Mouse (Mus musculus): ENCODE results near the gene Agmat. TPM values are rescaled to one million over a fixed set of nuclear protein-coding genes. Genes with fewer than 3 reads are reported as not detected.

The Agmat gene
- polyA plus RNA-seq, 1 experiment from 2014 or later = 16.3 TPM

GRCm38 (mm10) chr4:141736856-141737255 lies 9.6 kb upstream of the Agmat start:
- H3K9me3 ChIP-seq (replicated peaks) = no peaks in the 10 kb centered on the region
- H3K36me3 ChIP-seq = no peaks in the 10 kb centered on the region
- ATAC-seq = no peak
- no peak overlapping the region for H3K4me2 ChIP-seq
- no peaks in the 10 kb centered on the region for H3K27me3 ChIP-seq (replicated peaks)
- H3K4me1 ChIP-seq = peaks cover 23% of the 10 kb centered on the region
- WGBS (ENCODE audit: insufficient replicate concordance) = 60% methylated on average over 4 of the region's 4 CpGs
- no peak overlapping the region for H3K9ac ChIP-seq
- H3K4me3 ChIP-seq = no peak overlapping the region
- H3K27ac ChIP-seq = 0 out of 2 replicates have a peak overlapping the region, but pooled peaks have one; percentile 25

- WGBS (ENCODE audit: insufficient replicate concordance) = 65% methylated on average over 8 of the region's 8 CpGs
- no peaks in the 10 kb centered on the region for H3K9me3 ChIP-seq (replicated peaks)
- no peak overlapping the region for H3K4me2 ChIP-seq
- no peaks in the 10 kb centered on the region for H3K36me3 ChIP-seq
- peaks cover 31% of the 10 kb centered on the region for H3K4me1 ChIP-seq
- no peak overlapping the region for H3K9ac ChIP-seq
- ATAC-seq = no peak
- no peak overlapping the region for H3K27ac ChIP-seq
- H3K27me3 ChIP-seq (replicated peaks) = no peaks in the 10 kb centered on the region
- no peak overlapping the region for H3K4me3 ChIP-seq
Measured at GRCm38 (mm10) chr4:141738015-141738414, 8.5 kb upstream of the Agmat start.

DNA sequence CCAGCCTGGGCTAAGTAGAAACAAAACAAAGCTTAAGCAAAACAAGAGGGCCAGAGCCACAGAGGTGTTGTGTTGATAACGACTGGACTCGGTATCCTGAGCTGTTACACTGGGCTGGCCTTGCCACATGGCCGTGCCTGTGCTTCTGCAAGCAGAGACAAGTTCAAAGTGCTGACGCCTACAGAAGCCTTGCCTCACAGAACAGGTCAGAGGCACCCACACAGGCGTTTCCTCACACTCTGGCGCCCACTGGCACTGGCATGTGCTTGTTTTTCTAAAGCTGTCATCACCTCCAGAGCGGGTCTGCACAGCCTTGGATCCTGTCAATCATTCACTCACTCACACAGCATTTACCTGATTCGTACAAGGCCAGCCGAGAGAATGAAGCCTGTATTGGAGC lies 4.6 kb upstream of the Agmat start:
- Histone ChIP-seq H3K36me3 (no peaks in the 10 kb centered on the region), H3K4me1 (peaks cover 39% of the 10 kb centered on the region), H3K27ac (peak overlapping the region; percentile 73), H3K27me3 (replicated peaks) (peaks cover 5% of the 10 kb centered on the region; the same call in 1 of the 2 replicates), H3K4me3 (no peak overlapping the region), H3K9ac (no peak overlapping the region), H3K9me3 (replicated peaks) (no peaks in the 10 kb centered on the region), H3K4me2 (no peak overlapping the region)
- 58% methylated on average over 9 of the region's 9 CpGs for WGBS (ENCODE audit: insufficient replicate concordance)
- peak; percentile 65 for ATAC-seq

- Histone ChIP-seq H3K4me3 (no peak overlapping the region), H3K27me3 (replicated peaks) (peaks cover 9% of the 10 kb centered on the region; the same call in 1 of the 2 replicates), H3K36me3 (no peaks in the 10 kb centered on the region), H3K9ac (no peak overlapping the region), H3K9me3 (replicated peaks) (no peaks in the 10 kb centered on the region), H3K4me2 (no peak overlapping the region), H3K4me1 (peaks cover 43% of the 10 kb centered on the region), H3K27ac (peak overlapping the region; percentile 73)
- no peak for ATAC-seq
- 81% methylated on average over 4 of the region's 4 CpGs for WGBS (ENCODE audit: insufficient replicate concordance)
Measured at GRCm38 (mm10) chr4:141742381-141742780, 4.1 kb upstream of the Agmat start.

DNA sequence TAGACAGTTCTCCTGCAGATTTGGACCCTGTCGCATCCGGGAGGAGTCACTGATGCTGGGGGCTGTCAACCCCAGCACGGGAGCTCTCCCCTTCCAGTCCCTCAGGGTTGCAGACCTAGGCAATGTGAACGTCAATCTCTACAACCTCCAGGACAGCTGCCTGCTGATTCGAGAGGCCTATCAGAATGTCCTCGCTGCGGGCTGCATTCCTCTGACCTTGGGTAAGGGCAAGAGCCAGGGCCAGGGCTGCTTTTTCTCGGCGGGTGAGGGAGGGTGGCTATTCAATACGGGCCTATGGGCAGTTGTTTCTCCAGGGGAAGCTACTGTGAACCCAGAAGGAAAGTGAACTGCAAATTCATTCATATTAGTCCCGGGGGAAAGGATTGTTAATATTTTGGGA lies 3.1 kb downstream of the Agmat start:
- peak overlapping the region; percentile 31 for H3K4me2 ChIP-seq
- 52% methylated on average over 11 of the region's 11 CpGs for WGBS (ENCODE audit: insufficient replicate concordance)
- peak overlapping the region; percentile 66 for H3K27ac ChIP-seq
- no peak for ATAC-seq
- H3K27me3 ChIP-seq (replicated peaks) = peaks cover 9% of the 10 kb centered on the region; the same call in 1 of the 2 replicates
- peak overlapping the region; percentile 25; the same call in 1 of the 2 replicates for H3K9ac ChIP-seq
- H3K4me3 ChIP-seq = no peak overlapping the region
- H3K36me3 ChIP-seq = 0 out of 2 replicates have a peak, but pooled peaks cover 3% of the 10 kb centered on the region
- peaks cover 71% of the 10 kb centered on the region for H3K4me1 ChIP-seq
- H3K9me3 ChIP-seq (replicated peaks) = no peaks in the 10 kb centered on the region

DNA sequence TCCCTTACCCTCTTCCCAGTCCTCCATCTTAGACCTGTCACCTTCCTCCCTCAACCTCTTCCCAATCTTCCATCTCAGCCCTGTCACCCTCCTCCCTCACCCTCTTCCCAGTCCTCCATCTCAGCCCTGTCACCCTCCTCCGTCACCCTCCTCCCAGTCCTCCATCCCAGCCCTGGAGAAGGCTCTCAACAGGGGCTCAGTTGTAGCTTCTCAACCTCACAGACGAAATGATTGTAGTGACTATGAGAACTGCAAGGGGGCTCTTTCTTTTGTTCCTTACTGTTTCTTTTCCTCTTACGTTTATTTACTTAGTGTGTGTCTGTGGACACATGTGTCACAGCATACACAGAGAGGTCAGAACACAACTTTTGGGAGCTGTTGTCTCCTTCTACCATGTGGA lies 4.4 kb downstream of the Agmat start:
- peaks cover 9% of the 10 kb centered on the region; the same call in 1 of the 2 replicates for H3K27me3 ChIP-seq (replicated peaks)
- no peak for ATAC-seq
- no peaks in the 10 kb centered on the region for H3K9me3 ChIP-seq (replicated peaks)
- peak overlapping the region; percentile 65 for H3K9ac ChIP-seq
- peaks cover 78% of the 10 kb centered on the region for H3K4me1 ChIP-seq
- H3K27ac ChIP-seq = peak overlapping the region; percentile 97
- H3K36me3 ChIP-seq = 0 out of 2 replicates have a peak, but pooled peaks cover 6% of the 10 kb centered on the region
- peak overlapping the region; percentile 68 for H3K4me2 ChIP-seq
- WGBS (ENCODE audit: insufficient replicate concordance) = 63% methylated on average over 3 of the region's 3 CpGs
- no peak overlapping the region for H3K4me3 ChIP-seq

DNA sequence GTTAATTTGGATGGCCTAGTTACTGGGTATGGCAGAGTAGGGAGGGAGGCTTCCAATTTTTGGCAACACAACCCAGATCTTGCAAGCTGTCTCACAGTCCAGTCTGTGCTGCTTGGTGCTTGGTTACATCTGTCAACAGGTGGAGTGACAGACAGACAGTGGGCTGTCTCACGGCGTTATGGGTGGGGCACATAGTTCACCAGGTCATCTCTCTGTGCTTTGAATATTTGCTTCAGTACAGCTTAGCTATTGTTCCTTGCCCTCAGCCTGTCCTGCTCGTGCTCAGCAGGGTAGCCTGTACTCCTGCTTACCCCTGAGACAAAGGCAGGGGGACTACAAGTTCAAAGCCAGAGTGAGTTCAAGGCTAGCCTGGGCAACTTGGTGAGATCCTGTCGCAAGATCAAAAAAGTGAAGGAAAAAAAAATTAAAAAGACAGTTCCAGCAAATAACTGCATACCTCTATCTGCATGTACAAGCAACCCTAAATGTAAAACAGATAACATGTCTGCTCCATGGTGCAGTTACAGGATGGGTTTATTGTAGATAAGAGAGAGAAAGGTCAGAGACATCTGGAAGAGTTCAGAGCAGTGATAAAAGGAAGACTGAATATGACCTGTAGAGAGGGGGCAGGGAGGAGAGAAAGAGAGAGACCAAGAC lies 5.1 kb downstream of the Agmat start:
- Histone ChIP-seq H3K4me1 (peaks cover 75% of the 10 kb centered on the region), H3K9ac (peak overlapping the region; percentile 65), H3K27ac (peak overlapping the region; percentile 97), H3K36me3 (0 out of 2 replicates have a peak, but pooled peaks cover 6% of the 10 kb centered on the region), H3K4me2 (peak overlapping the region; percentile 68), H3K9me3 (replicated peaks) (no peaks in the 10 kb centered on the region), H3K4me3 (peak overlapping the region; percentile 33), H3K27me3 (replicated peaks) (peaks cover 7% of the 10 kb centered on the region; the same call in 1 of the 2 replicates)
- peak; percentile 92 for ATAC-seq
- 4% methylated on average over 4 of the region's 4 CpGs for WGBS (ENCODE audit: insufficient replicate concordance)

DNA sequence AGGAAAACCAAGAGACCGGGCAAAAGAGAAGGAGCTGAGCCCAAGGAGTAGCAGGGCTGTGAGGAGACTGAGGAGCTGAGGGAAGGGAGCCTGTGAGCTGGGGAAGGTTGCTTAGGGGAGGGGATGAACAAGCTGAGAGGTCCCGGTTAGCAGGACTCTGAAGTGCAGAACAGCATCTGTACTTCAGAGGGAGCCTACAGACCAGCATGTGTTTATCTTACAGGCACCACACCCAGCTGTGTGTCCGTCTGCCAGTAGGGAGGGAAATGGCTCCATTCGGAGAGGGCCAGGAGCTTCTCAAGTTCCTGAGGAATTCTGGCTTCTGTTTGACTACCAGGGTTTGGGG lies 5.6 kb downstream of the Agmat start:
- Histone ChIP-seq H3K27me3 (replicated peaks) (peaks cover 2% of the 10 kb centered on the region; the same call in 1 of the 2 replicates), H3K9ac (peak overlapping the region; percentile 65), H3K4me2 (peak overlapping the region; percentile 68), H3K27ac (peak overlapping the region; percentile 97), H3K4me3 (peak overlapping the region; percentile 33), H3K36me3 (0 out of 2 replicates have a peak, but pooled peaks cover 6% of the 10 kb centered on the region), H3K9me3 (replicated peaks) (no peaks in the 10 kb centered on the region), H3K4me1 (peaks cover 71% of the 10 kb centered on the region)
- 5% methylated on average over 4 of the region's 4 CpGs for WGBS (ENCODE audit: insufficient replicate concordance)
- ATAC-seq = peak; percentile 93

DNA sequence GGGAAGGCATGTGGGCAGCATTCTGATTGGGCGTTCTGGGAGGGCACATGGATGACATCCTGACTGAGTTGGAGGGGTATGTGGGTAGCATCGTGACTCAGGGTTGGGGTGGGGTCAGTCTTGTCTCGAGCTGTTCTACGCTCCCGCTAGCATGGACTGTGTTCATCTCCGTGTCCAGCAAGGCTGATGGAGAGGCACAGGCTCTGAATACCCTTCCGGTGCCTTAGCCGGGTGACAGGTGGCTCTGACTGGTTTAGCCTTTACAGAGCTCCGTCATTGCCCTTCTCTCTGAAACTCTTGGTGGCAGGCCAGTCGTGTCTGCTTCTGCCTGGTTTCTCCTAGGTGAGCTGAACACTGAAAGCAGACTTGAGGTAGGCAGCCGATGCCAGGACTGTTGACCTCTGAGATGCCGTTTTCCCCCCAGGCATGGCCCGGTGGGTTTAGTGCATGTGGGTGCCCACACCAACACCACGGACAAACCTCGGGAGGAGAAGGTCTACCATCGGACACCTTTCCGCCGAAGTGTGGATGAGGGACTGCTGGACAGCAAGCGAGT lies 9.0 kb downstream of the Agmat start:
- H3K27me3 ChIP-seq (replicated peaks) = no peaks in the 10 kb centered on the region
- peaks cover 23% of the 10 kb centered on the region for H3K36me3 ChIP-seq
- peak overlapping the region; percentile 27 for H3K27ac ChIP-seq
- no peaks in the 10 kb centered on the region for H3K9me3 ChIP-seq (replicated peaks)
- no peak overlapping the region for H3K9ac ChIP-seq
- H3K4me1 ChIP-seq = peaks cover 83% of the 10 kb centered on the region
- H3K4me3 ChIP-seq = no peak overlapping the region
- 84% methylated on average over 19 of the region's 19 CpGs for WGBS (ENCODE audit: insufficient replicate concordance)
- ATAC-seq = no peak
- no peak overlapping the region for H3K4me2 ChIP-seq

GRCm38 (mm10) chr4:141757124-141757523 lies 10.7 kb downstream of the Agmat start:
- ATAC-seq = no peak
- Histone ChIP-seq H3K4me3 (no peak overlapping the region), H3K4me1 (peaks cover 70% of the 10 kb centered on the region), H3K36me3 (peaks cover 40% of the 10 kb centered on the region), H3K4me2 (no peak overlapping the region), H3K9me3 (replicated peaks) (no peaks in the 10 kb centered on the region), H3K27ac (peak overlapping the region; percentile 92; the same call in 1 of the 2 replicates), H3K27me3 (replicated peaks) (no peaks in the 10 kb centered on the region), H3K9ac (no peak overlapping the region)
- WGBS (ENCODE audit: insufficient replicate concordance) = 91% methylated on average over 3 of the region's 3 CpGs

DNA sequence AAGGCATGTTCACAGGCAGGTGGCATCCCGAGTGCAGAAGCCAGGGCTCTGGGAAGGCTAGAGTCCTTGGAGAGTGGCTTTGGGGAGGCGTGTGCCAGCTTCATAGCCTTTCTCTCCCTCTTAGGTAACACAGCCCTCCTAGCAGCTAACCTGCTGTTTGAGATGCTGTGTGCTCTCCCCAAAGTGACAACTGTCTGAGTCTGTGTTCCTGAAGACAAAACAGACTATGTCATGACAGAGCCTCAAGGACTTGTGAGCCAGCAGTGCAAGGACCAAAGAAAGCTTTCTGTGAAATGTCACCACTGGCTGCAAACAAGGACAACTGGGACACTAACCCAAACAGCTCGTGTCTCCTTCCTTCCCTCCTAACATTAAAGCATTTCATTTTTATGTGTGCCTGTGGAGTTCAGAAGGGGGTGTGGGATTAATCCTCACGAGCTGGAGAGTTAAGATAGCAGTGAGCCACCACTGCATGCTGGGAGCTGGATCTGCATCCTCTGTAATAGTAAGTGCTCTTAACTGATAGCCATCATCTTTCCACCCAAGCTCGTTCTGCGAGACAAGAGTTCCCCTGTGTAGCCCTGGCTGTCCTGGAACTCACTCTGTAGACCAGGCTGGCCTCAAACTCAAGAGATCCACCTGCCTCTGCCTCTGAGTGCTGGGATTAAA lies 12.5 kb downstream of the Agmat start:
- H3K4me1 ChIP-seq = peaks cover 56% of the 10 kb centered on the region
- H3K9ac ChIP-seq = peak overlapping the region; percentile 69
- peak; percentile 92 for ATAC-seq
- no peaks in the 10 kb centered on the region for H3K9me3 ChIP-seq (replicated peaks)
- H3K27me3 ChIP-seq (replicated peaks) = no peaks in the 10 kb centered on the region
- peaks cover 59% of the 10 kb centered on the region for H3K36me3 ChIP-seq
- peak overlapping the region; percentile 92 for H3K27ac ChIP-seq
- 36% methylated on average over 6 of the region's 6 CpGs for WGBS (ENCODE audit: insufficient replicate concordance)
- no peak overlapping the region for H3K4me3 ChIP-seq
- peak overlapping the region; percentile 48 for H3K4me2 ChIP-seq

DNA sequence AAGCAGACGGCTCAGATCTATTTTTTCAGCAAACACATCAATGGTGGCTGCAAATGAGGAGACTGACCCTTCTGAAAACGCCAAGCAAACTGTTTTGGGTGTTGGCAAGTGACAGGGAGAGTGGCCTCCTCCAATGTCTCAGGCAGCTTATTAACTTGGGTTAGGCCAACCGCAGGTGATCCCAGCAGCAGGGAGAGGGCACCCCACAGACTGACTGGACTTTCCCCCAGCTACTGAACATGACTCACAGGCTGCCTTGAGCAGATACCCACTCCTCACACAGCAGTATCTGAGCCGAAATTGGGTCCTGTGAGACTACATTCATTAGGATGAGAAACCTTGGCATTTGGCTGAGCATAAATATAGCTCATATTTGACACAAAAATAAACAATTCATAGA lies 14.5 kb downstream of the Agmat start:
- no peak overlapping the region for H3K4me3 ChIP-seq
- no peak overlapping the region for H3K4me2 ChIP-seq
- H3K27ac ChIP-seq = peak overlapping the region; percentile 92
- 68% methylated on average over 4 of the region's 4 CpGs for WGBS (ENCODE audit: insufficient replicate concordance)
- no peak overlapping the region for H3K9ac ChIP-seq
- H3K9me3 ChIP-seq (replicated peaks) = no peaks in the 10 kb centered on the region
- peaks cover 69% of the 10 kb centered on the region for H3K36me3 ChIP-seq
- H3K27me3 ChIP-seq (replicated peaks) = no peaks in the 10 kb centered on the region
- peaks cover 41% of the 10 kb centered on the region for H3K4me1 ChIP-seq
- ATAC-seq = no peak

All from liver, embryonic 12.5 days (tissue).